Mouse (Mus musculus) liver, adult 2 months (tissue): ENCODE results near the gene Dusp5.

Experiments used
- CTCF ChIP-seq: fragments of 200-500 bp; IDR thresholded peaks from 2 replicates; pipeline ENCODE4 v1.5.1; 2011; ENCODE audit warnings: low read depth, low read length, control low read depth
- POLR2A ChIP-seq: fragments of 200-500 bp; IDR thresholded peaks from 2 replicates; pipeline ENCODE4 v1.6.1; 2011; ENCODE audit warnings: low read length, control low read depth; ENCODE audit not compliant: insufficient read depth; ENCODE audit errors: extremely low read depth

DNA sequence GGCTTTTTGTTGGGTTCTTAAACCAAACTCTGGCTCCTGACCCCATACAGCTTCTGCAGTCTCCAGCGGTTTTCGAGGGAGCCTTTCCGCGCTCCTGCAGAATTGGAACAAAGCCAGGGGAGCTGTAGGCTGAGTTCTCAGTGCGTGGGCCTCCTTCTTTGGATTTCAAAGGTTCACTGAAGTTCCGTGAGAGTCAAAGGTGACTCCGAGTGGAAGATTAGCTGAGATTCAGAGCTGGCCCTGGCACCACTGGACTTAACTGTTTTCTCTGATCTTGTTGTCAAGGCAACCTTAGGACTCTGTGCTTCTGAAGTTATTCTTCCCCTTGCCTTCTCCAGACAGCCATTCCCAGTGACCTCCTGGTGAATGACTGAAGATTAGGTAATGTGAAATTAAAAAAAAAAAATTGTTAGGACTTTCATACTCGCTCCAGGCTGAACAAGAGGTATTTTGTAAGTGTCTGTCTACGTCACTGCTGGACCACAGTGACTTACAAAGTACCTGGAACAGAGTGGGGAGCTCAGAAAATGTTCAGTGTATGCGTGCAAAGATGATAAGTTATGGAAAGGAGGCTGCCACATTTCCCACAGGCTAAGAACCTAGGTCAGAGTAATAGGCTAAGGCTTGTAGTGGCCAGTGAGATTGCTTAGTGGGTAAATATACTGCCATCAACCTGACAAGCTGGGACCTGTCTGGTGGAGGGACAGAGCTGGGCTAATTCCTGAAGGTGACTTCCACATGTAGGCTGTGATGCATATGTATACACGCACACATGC, 48.3 kb downstream of the Dusp5 start:
- TF ChIP-seq CTCF: no peak
- no peak for TF ChIP-seq POLR2A
